Mouse (Mus musculus) inflammation-experienced regulatory T-cells, adult 6 months (primary cell): ENCODE results near the gene Slc9a1. TPM values are rescaled to one million over a fixed set of nuclear protein-coding genes. Genes with fewer than 3 reads are reported as not detected.

Experiments
- ATAC-seq: one replicate; pipeline ENCODE4 v1.8.0; 2017
- polyA plus RNA-seq, 3 experiments: library from polyadenylated mRNA; unstranded; fragments of 100-300 nt; shearing (Covaris generic); gene quantifications; one replicate each; pipeline ENCODE4 v1.2.1; 2017

The Slc9a1 gene
- polyA plus RNA-seq, 3 experiments from 2014 or later = 13.1 to 14.8 (median 13.3) TPM

- ATAC-seq = no peak
These were observed 34.2 kb downstream of the Slc9a1 start for GRCm38 (mm10) chr4:133403611-133404228.

- ATAC-seq = no peak
These were observed 34.8 kb downstream of the Slc9a1 start for GRCm38 (mm10) chr4:133404256-133404655.

GRCm38 (mm10) chr4:133406313-133407056 lies 37.0 kb downstream of the Slc9a1 start:
- ATAC-seq = no peak

GRCm38 (mm10) chr4:133407114-133407787 lies 37.7 kb downstream of the Slc9a1 start:
- no peak for ATAC-seq

GRCm38 (mm10) chr4:133408006-133408405 lies 38.5 kb downstream of the Slc9a1 start:
- no peak for ATAC-seq

GRCm38 (mm10) chr4:133410994-133411393 lies 41.5 kb downstream of the Slc9a1 start:
- ATAC-seq = no peak

- ATAC-seq = no peak
These were observed 42.6 kb downstream of the Slc9a1 start for GRCm38 (mm10) chr4:133412096-133412495.

GRCm38 (mm10) chr4:133412575-133413540 lies 43.4 kb downstream of the Slc9a1 start:
- no peak for ATAC-seq

GRCm38 (mm10) chr4:133413617-133414016 lies 44.1 kb downstream of the Slc9a1 start:
- no peak for ATAC-seq

GRCm38 (mm10) chr4:133414920-133415319 lies 45.4 kb downstream of the Slc9a1 start:
- no peak for ATAC-seq

- ATAC-seq = no peak
These were observed 50.0 kb downstream of the Slc9a1 start for GRCm38 (mm10) chr4:133419312-133420004.

GRCm38 (mm10) chr4:133421989-133422388 lies 52.5 kb downstream of the Slc9a1 start:
- ATAC-seq = no peak

GRCm38 (mm10) chr4:133422601-133423000 lies 53.1 kb downstream of the Slc9a1 start:
- ATAC-seq = no peak

GRCm38 (mm10) chr4:133423108-133423507 lies 53.6 kb downstream of the Slc9a1 start:
- ATAC-seq = no peak

- no peak for ATAC-seq
These were observed 54.2 kb downstream of the Slc9a1 start for GRCm38 (mm10) chr4:133423691-133424090.

- peak; percentile 35 for ATAC-seq
These were observed 54.6 kb downstream of the Slc9a1 start for GRCm38 (mm10) chr4:133424100-133424499.

GRCm38 (mm10) chr4:133426141-133426540 lies 56.6 kb downstream of the Slc9a1 start:
- ATAC-seq = no peak

- ATAC-seq = no peak
These were observed 62.0 kb downstream of the Slc9a1 start for GRCm38 (mm10) chr4:133431508-133431907.

- ATAC-seq = no peak
These were observed 63.2 kb downstream of the Slc9a1 start for GRCm38 (mm10) chr4:133432560-133433171.

GRCm38 (mm10) chr4:133435921-133436320 lies 66.4 kb downstream of the Slc9a1 start:
- ATAC-seq = no peak
